Mouse (Mus musculus): ENCODE results near the gene Rbm24. TPM values are rescaled to one million over a fixed set of nuclear protein-coding genes. Genes with fewer than 3 reads are reported as not detected.

The Rbm24 gene
- total RNA-seq (2012; rRNA removed) (not detected in 2 replicates), total RNA-seq (2014; rRNA removed) (not detected in 2 replicates), polyA plus RNA-seq (2012; ENCODE audit: insufficient read length, low read depth) (not detected in 2 replicates)

GRCm38 (mm10) chr13:46418141-46418601 lies at the start of gene Rbm24:
Gene Rbm24, plus strand, starts transcription at chr13:46418434.
- Histone ChIP-seq H3K36me3 (replicated peaks in 1 of 2; ENCODE audit: control insufficient read depth in 1 of 2, insufficient read depth in 1 of 2, low read length in 1 of 2) (no peaks in the 10 kb centered on the region), H3K9ac (ENCODE audit: insufficient read depth, low read depth) (no peak within 1 kb of the TSS), H3K27ac (ENCODE audit: insufficient read depth, low read depth) (no peak within 1 kb of the TSS), H3K27me3 (replicated peaks) (no peaks in the 10 kb centered on the region), H3K79me2 (replicated peaks; ENCODE audit: control insufficient read depth, extremely low read depth, insufficient read depth, poor library complexity, severe bottlenecking) (no peaks in the 10 kb centered on the region), H3K9me3 (replicated peaks; ENCODE audit: low read length) (peaks cover 9% of the 10 kb centered on the region), H3K4me2 (ENCODE audit: insufficient read depth, low read depth, poor library complexity, severe bottlenecking) (no peak within 1 kb of the TSS), H3K4me1 (ENCODE audit: control insufficient read depth in 1 of 2, insufficient read depth in 2 of 2) (peaks cover 3 to 13% of the 10 kb centered on the region in 2 experiments; a peak in 3 of 4 replicates), H3K4me3 (replicated peaks in 1 of 3; ENCODE audit: low read depth in 2 of 3, low read length in 2 of 3, poor library complexity in 1 of 3) (no peak within 1 kb of the TSS)
- TF ChIP-seq NELFE (IDR thresholded peaks at IDR 0.05; ENCODE audit: low read depth, low read length) (no peak), JUND (conservative IDR thresholded peaks at IDR 0.05; ENCODE audit: low read depth, low read length) (no peak), SMC3 (IDR thresholded peaks at IDR 0.05; ENCODE audit: low read depth, low read length) (no peak), USF1 (IDR thresholded peaks at IDR 0.05; ENCODE audit: low read depth, low read length) (no peak), MYC (IDR thresholded peaks at IDR 0.05; ENCODE audit: low read depth, low read length) (no peak), USF2 (conservative IDR thresholded peaks at IDR 0.05; ENCODE audit: low read depth, low read length) (no peak), MXI1 (IDR thresholded peaks at IDR 0.05; ENCODE audit: low read depth, low read length) (no peak)
- DNase-seq (ENCODE audit: extremely low read depth), result no peak
- in situ Hi-C loops (cut with MboI; ENCODE audit: low pct_ligation_motif_present, low pct_unique_long_range_greater_than_20kb, low sequenced_read_pairs) (no loop called here), dilution Hi-C loops (cut with MboI; ENCODE audit: extremely low pct_ligation_motif_present, extremely low pct_unique_long_range_greater_than_20kb, low sequenced_read_pairs) (no loop called here)

GRCm38 (mm10) chr13:46372884-46373283 lies 45.4 kb upstream of the Rbm24 start:
- no peak overlapping the region for H3K4me2 ChIP-seq (ENCODE audit: insufficient read depth, low read depth, poor library complexity, severe bottlenecking)
- H3K4me3 ChIP-seq (replicated peaks in 1 of 3; ENCODE audit: low read depth in 2 of 3, low read length in 2 of 3, poor library complexity in 1 of 3), result no peak overlapping the region
- H3K79me2 ChIP-seq (replicated peaks; ENCODE audit: control insufficient read depth, extremely low read depth, insufficient read depth, poor library complexity, severe bottlenecking), result no peaks in the 10 kb centered on the region
- no peak overlapping the region for H3K9ac ChIP-seq (ENCODE audit: insufficient read depth, low read depth)
- dilution Hi-C loops (cut with MboI; ENCODE audit: extremely low pct_ligation_motif_present, extremely low pct_unique_long_range_greater_than_20kb, low sequenced_read_pairs) (no loop called here), in situ Hi-C loops (cut with MboI; ENCODE audit: low pct_ligation_motif_present, low pct_unique_long_range_greater_than_20kb, low sequenced_read_pairs) (no loop called here)
- no peak for DNase-seq (ENCODE audit: extremely low read depth)
- H3K27me3 ChIP-seq (replicated peaks), result no peaks in the 10 kb centered on the region
- no peaks in the 10 kb centered on the region for H3K36me3 ChIP-seq (replicated peaks in 1 of 2; ENCODE audit: control insufficient read depth in 1 of 2, insufficient read depth in 1 of 2, low read length in 1 of 2)
- no peak overlapping the region for H3K27ac ChIP-seq (ENCODE audit: insufficient read depth, low read depth)
- no peaks in the 10 kb centered on the region for H3K4me1 ChIP-seq (ENCODE audit: control insufficient read depth in 1 of 2, insufficient read depth in 2 of 2)
- TF ChIP-seq POLR2AphosphoS2 (IDR thresholded peaks at IDR 0.05; ENCODE audit: low read depth, low read length) (no peak), CTCF (conservative IDR thresholded peaks at IDR 0.05 in 1 of 2, IDR thresholded peaks at IDR 0.05 in 1 of 2; ENCODE audit: low read depth in 2 of 2, low read length in 2 of 2) (no peak), MAZ (IDR thresholded peaks at IDR 0.05; ENCODE audit: low read depth, low read length) (no peak), MAFK (IDR thresholded peaks at IDR 0.05; ENCODE audit: insufficient replicate concordance, low read length) (no peak), MAX (IDR thresholded peaks at IDR 0.05; ENCODE audit: low read length) (no peak), IRF4 (IDR thresholded peaks at IDR 0.05; ENCODE audit: low read depth, low read length) (no peak), TBP (conservative IDR thresholded peaks at IDR 0.05; ENCODE audit: low read depth, low read length) (no peak), SIN3A (IDR thresholded peaks at IDR 0.05; ENCODE audit: low read length) (no peak), GABPA (IDR thresholded peaks at IDR 0.05; ENCODE audit: insufficient replicate concordance, low read depth, low read length) (no peak), USF1 (IDR thresholded peaks at IDR 0.05; ENCODE audit: low read depth, low read length) (no peak), ZNF384 (IDR thresholded peaks at IDR 0.05; ENCODE audit: low read depth, low read length) (no peak), ETS1 (conservative IDR thresholded peaks at IDR 0.05; ENCODE audit: low read depth, low read length) (no peak), UBTF (IDR thresholded peaks at IDR 0.05; ENCODE audit: low read depth, low read length) (no peak), NELFE (IDR thresholded peaks at IDR 0.05; ENCODE audit: low read depth, low read length) (no peak), ELF1 (IDR thresholded peaks at IDR 0.05; ENCODE audit: low read depth, low read length) (no peak), CHD2 (IDR thresholded peaks at IDR 0.05; ENCODE audit: low read length) (no peak), MYC (IDR thresholded peaks at IDR 0.05; ENCODE audit: low read depth, low read length) (no peak), POLR2A (IDR thresholded peaks at IDR 0.05; ENCODE audit: low read depth, low read length) (no peak), JUND (conservative IDR thresholded peaks at IDR 0.05; ENCODE audit: low read depth, low read length) (no peak)
- H3K9me3 ChIP-seq (replicated peaks; ENCODE audit: low read length), result no peaks in the 10 kb centered on the region
